Mouse (Mus musculus) heart, adult 2 months (tissue): ENCODE results near the gene Nudt13. TPM values are rescaled to one million over a fixed set of nuclear protein-coding genes. Genes with fewer than 3 reads are reported as not detected.
"Not testable (repeated sequence)": the region's sequence is repeated elsewhere in the genome, so short reads cannot be mapped to it uniquely, and the experiment has no call there.

Experiments
- DNase-seq, 2 experiments: peaks; one replicate each; pipeline ENCODE4 v3.0.0; 2021
- H3K27ac ChIP-seq: fragments of 200-600 bp; 2 replicates; pipeline ENCODE4 v1.8.1; 2022
- H3K27me3 ChIP-seq: fragments of 200-500 bp; 2 replicates; pipeline ENCODE4 v1.6.1; 2012; ENCODE audit warnings: mild to moderate bottlenecking, low read length, inconsistent platforms, mixed read lengths; ENCODE audit not compliant: control insufficient read depth, insufficient read depth
- H3K36me3 ChIP-seq: fragments of 200-500 bp; 2 replicates; pipeline ENCODE4 v1.6.1; 2012; ENCODE audit warnings: low read length, inconsistent platforms; ENCODE audit not compliant: control insufficient read depth, insufficient read depth
- H3K4me1 ChIP-seq: fragments of 200-500 bp; 2 replicates; pipeline ENCODE4 v1.6.1; 2011; ENCODE audit warnings: low read length; ENCODE audit not compliant: control insufficient read depth, insufficient read depth
- H3K4me3 ChIP-seq: fragments of 200-600 bp; 2 replicates; pipeline ENCODE4 v1.8.1; 2022
- H3K79me2 ChIP-seq: fragments of 200-500 bp; replicated peaks from 2 replicates; pipeline ENCODE4 v1.6.1; 2012; ENCODE audit warnings: mild to moderate bottlenecking, inconsistent platforms, low read length, moderate library complexity, mixed read lengths; ENCODE audit not compliant: control insufficient read depth, insufficient read depth
- H3K9ac ChIP-seq: fragments of 200-500 bp; 2 replicates; pipeline ENCODE4 v1.6.1; 2012; ENCODE audit warnings: low read depth, mild to moderate bottlenecking, control low read depth, inconsistent platforms, low read length, mixed read lengths
- CTCF ChIP-seq: fragments of 200-600 bp; IDR thresholded peaks from 2 replicates; pipeline ENCODE4 v1.8.1; 2022; ENCODE audit warnings: antibody characterized with exemption, mild to moderate bottlenecking, moderate library complexity
- EP300 ChIP-seq: fragments of 200-500 bp; IDR thresholded peaks from 2 replicates; pipeline ENCODE4 v1.6.1; 2011; ENCODE audit warnings: low read depth, low read length, control low read depth; ENCODE audit not compliant: insufficient read depth
- POLR2A ChIP-seq: fragments of 200-500 bp; IDR thresholded peaks from 2 replicates; pipeline ENCODE4 v1.6.1; 2011; ENCODE audit warnings: mild to moderate bottlenecking, low read depth, low read length, control low read depth; ENCODE audit not compliant: insufficient read depth
- WGBS: fragments of 180-500 bp; shearing (Covaris S2); methylation state at CpG from one replicate; pipeline ENCODE4 v1.1.7; 2018; 5-methylcytosine and 5-hydroxymethylcytosine counted together
- intact Hi-C: fragments of 180-260 bp; cut with DNase I; formaldehyde crosslinking; loops from one replicate; pipeline ENCODE4 v1.15.1; 2025
- polyA plus RNA-seq: library from polyadenylated mRNA; depleted of rRNA; stranded (reverse); fragments of >200 nt; gene quantifications from 2 replicates; pipeline ENCODE4 v1.2.3, GENCODE M21; 2012
- total RNA-seq, 2 experiments: library from RNA; stranded (reverse); gene quantifications; 2 replicates each; pipeline ENCODE4 v1.2.3; 2021

The Nudt13 gene
- total and polyA plus RNA-seq, 3 experiments = 34.1 to 37.7 (median 35.7) TPM

DNA sequence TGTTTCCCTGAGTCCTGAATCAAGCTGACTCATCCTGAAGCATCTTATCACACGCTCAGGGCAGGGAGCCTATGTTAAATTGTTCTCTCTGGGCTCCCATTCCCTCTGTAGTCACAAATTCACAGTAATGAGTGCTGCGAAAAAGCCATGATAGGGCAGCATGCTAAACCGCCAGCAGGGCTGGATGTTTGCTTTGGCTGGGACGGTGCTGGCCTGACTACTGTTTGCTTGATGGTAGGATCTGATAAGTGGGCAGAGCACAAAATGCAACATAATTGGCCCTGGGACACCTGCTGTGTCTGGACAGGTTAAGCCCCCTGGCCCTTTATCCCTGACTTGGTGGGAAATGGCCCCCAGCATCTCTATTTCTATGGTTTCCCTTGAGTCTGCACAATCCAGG lies 3.1 kb upstream of the Nudt13 start:
- H3K27ac ChIP-seq = no peak overlapping the region
- H3K36me3 ChIP-seq = peaks cover 3% of the 10 kb centered on the region; the same call in 1 of the 2 replicates
- DNase-seq = no peak
- TF ChIP-seq CTCF = no peak
- no peak for TF ChIP-seq POLR2A
- TF ChIP-seq EP300 = no peak
- WGBS = 60% methylated on average over 4 of the region's 4 CpGs
- H3K79me2 ChIP-seq = no peaks in the 10 kb centered on the region
- H3K9ac ChIP-seq = no peak overlapping the region
- H3K4me1 ChIP-seq = peaks cover 3% of the 10 kb centered on the region
- no peak overlapping the region for H3K4me3 ChIP-seq
- no peaks in the 10 kb centered on the region; the same call in 1 of the 2 replicates for H3K27me3 ChIP-seq
- intact Hi-C loops = no loop called here

DNA sequence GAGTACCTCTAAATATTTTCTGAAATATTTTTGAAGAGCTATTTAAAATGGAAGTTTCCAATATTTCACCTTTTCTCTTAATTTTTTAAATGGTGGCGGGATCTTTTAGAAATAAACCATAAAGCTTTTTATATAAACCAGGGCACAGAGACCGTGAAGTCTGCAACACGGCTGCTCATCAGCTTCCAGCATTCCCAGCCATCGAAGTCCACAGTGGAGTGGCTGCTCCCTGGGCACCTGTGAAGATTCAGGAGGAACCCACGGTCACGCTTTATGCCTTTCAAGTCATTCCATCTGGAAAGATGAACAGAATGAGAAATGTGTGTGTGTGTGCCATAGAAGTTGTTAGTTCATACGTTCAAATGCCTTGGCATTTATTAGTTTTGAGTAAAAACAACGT lies 450 bp downstream of the Nudt13 start:
- WGBS = 27% methylated on average over 8 of the region's 8 CpGs
- peaks cover 3% of the 10 kb centered on the region for H3K4me1 ChIP-seq
- H3K4me3 ChIP-seq = peak overlapping the region; percentile 72
- no peaks in the 10 kb centered on the region for H3K79me2 ChIP-seq
- intact Hi-C loops = loop anchor here (5.0 kb wide), 1 partner anchor 52 kb away; the partner anchor contains the start of genes Ecd and Fam149b
- H3K36me3 ChIP-seq = peaks cover 5% of the 10 kb centered on the region
- peak overlapping the region; percentile 72 for H3K9ac ChIP-seq
- TF ChIP-seq CTCF (no peak), EP300 (no peak), POLR2A (no peak)
- DNase-seq = no peak
- no peaks in the 10 kb centered on the region for H3K27me3 ChIP-seq
- peak overlapping the region; percentile 64 for H3K27ac ChIP-seq

DNA sequence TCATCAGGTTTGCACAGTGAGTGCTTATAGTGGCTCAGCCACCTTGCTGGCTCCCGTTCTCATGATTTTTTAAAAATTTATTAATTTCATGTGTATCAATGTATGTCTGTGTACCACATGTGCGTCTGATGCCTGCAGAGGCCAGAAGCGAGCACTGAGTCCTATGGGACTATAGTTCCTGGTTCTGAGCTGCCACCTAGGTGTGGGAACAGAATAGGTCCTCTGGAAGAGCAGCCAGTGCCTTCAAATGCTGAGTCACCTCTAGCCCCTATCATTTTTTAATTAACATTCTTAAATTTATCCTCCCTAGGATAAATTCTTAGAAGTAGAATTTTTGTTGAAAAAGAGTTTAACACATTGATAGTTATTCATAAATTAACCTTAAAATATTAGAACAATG lies 3.1 kb downstream of the Nudt13 start:
- 84% methylated on average over 3 of the region's 3 CpGs for WGBS
- H3K27ac ChIP-seq = peak overlapping the region; percentile 53; the same call in 1 of the 2 replicates

DNA sequence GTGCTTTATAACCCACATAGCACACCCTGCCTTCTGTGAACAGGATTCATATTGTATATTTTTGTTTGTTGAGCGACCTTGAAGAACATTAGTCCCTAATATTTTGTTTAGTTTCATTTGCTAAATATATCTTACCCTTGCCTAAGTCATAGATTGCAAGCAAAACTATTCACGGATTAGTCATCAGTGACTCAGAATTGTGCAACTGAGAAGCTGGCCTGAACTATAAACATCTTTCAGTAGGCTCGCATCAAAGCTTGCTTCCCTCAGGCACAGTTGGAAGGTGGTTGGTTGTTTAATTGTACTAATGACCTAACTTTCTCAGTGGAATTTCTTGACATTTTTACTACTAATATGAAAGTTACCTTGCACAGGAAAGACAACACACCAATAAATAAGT lies 3.6 kb downstream of the Nudt13 start:
- 44% methylated on average over 3 of the region's 3 CpGs for WGBS
- no peak for TF ChIP-seq POLR2A
- TF ChIP-seq CTCF = no peak
- no peak for TF ChIP-seq EP300
- peak overlapping the region; percentile 53; the same call in 1 of the 2 replicates for H3K27ac ChIP-seq
- peaks cover 3% of the 10 kb centered on the region for H3K4me1 ChIP-seq
- intact Hi-C loops = loop anchor here (5.0 kb wide), 1 partner anchor 49 kb away; the partner anchor contains the start of genes Ecd and Fam149b
- H3K27me3 ChIP-seq = no peaks in the 10 kb centered on the region
- peaks cover 5% of the 10 kb centered on the region for H3K36me3 ChIP-seq
- no peak overlapping the region for H3K9ac ChIP-seq
- peak in 1 of 2 experiments; percentile 25 for DNase-seq
- no peaks in the 10 kb centered on the region for H3K79me2 ChIP-seq
- H3K4me3 ChIP-seq = no peak overlapping the region

More for the DNA sequence above, 3.1 kb downstream of the Nudt13 start:
- no peak for DNase-seq
- Histone ChIP-seq H3K27me3 (no peaks in the 10 kb centered on the region), H3K9ac (no peak overlapping the region), H3K79me2 (no peaks in the 10 kb centered on the region), H3K4me3 (no peak overlapping the region), H3K4me1 (peaks cover 3% of the 10 kb centered on the region), H3K36me3 (peaks cover 5% of the 10 kb centered on the region)
- intact Hi-C loops = loop anchor here (5.0 kb wide), 1 partner anchor 50 kb away; the partner anchor contains the start of genes Ecd and Fam149b
- no peak for TF ChIP-seq EP300
- no peak for TF ChIP-seq POLR2A
- no peak for TF ChIP-seq CTCF

DNA sequence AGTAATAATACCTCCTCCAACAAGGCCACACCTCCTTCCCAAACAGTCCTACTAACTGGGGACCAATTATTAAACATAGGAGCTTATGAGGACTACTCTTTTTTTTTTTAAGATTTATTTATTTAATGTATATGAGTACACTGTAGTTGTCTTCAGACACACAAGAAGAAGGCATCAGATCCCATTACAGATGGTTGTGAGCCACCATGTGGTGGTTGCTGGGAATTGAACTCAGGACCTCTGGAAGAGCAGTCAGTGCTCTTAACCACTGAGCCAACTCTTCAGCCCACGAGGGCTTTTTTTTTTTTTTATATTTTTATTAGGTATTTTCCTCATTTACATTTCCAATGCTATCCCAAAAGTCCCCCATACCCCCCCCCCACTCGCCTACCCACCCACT lies 10.6 kb downstream of the Nudt13 start:
- H3K36me3 ChIP-seq, H3K27me3 ChIP-seq, H3K9ac ChIP-seq, H3K79me2 ChIP-seq, intact Hi-C loops, H3K4me1 ChIP-seq, H3K27ac ChIP-seq, DNase-seq, H3K4me3 ChIP-seq: not testable (repeated sequence)
- 79% methylated on average over 2 of the region's 2 CpGs for WGBS
- peak; percentile 23 for TF ChIP-seq CTCF

DNA sequence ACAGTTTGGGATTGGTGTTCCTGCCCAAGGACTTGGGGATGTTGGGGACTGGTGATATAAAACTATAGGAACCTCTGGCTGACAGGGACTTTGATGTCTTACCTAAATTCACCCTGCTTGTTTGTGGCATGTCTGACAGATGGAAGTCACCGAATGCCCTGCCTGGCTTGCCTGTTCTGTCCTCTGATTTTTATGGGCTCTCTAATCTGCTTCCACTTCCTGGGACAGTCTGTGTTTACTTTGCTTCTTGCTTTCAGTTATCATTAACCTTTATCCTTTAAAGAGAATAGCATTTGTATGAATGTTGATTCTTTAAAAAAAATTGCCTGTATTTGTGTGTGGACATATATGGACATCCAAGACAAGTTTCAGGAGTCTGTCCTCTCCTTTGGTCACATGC lies 20.6 kb downstream of the Nudt13 start:
- WGBS = 56% methylated on average over 1 of the region's 1 CpGs
- Histone ChIP-seq H3K27ac (no peak overlapping the region), H3K9ac (no peak overlapping the region), H3K4me3 (no peak overlapping the region), H3K36me3 (no peaks in the 10 kb centered on the region), H3K4me1 (no peaks in the 10 kb centered on the region), H3K27me3 (no peaks in the 10 kb centered on the region), H3K79me2 (no peaks in the 10 kb centered on the region)
- DNase-seq = no peak
- intact Hi-C loops = no loop called here
- TF ChIP-seq EP300 (no peak), CTCF (no peak), POLR2A (no peak)
